Mouse (Mus musculus) bone marrow macrophage, adult 2 months (primary cell): ENCODE measurements around the gene Schip1.

Experiments
- CTCF ChIP-seq: IDR thresholded peaks from 2 replicates; pipeline ENCODE4 v1.5.1; 2012; ENCODE audit warnings: low read depth, mild to moderate bottlenecking, low read length, moderate library complexity
- POLR2A ChIP-seq: IDR thresholded peaks from 2 replicates; pipeline ENCODE4 v1.6.1; 2012; ENCODE audit warnings: mild to moderate bottlenecking, low read depth, low read length, borderline replicate concordance

GRCm38 (mm10) chr3:68555087-68555662, 490.6 kb downstream of the Schip1 start:
- no peak for TF ChIP-seq POLR2A
- TF ChIP-seq CTCF = no peak
